Mouse (Mus musculus) stomach, postnatal 0 days (tissue): Measurements from ENCODE around the gene Adk.

Experiments
- CTCF ChIP-seq: IDR thresholded peaks from 2 replicates; pipeline ENCODE4 v1.5.1; 2016; ENCODE audit warnings: antibody characterized with exemption, low read depth, mild to moderate bottlenecking, moderate library complexity
- EP300 ChIP-seq: optimal IDR thresholded peaks from 2 replicates; pipeline ENCODE3; 2016; ENCODE audit warnings: antibody characterized with exemption

- no peak for TF ChIP-seq CTCF
- no peak for TF ChIP-seq EP300
These were observed 50.4 kb downstream of the Adk start for GRCm38 (mm10) chr14:21102666-21103203.
